Mouse (Mus musculus) thymus, adult 2 months (tissue): ENCODE measurements at regions not wholly inside any gene's neighbourhood (a gene's known extent, or its start where the extent isn't known, plus 50 kb on each side); places are given as distances from the start of the nearest gene placed in this dataset.

Experiments used
- DNase-seq: peaks from one replicate; pipeline ENCODE4 v3.0.0; 2021
- H3K27ac ChIP-seq: fragments of 200-500 bp; 2 replicates; pipeline ENCODE4 v1.5.1; 2012; ENCODE audit warnings: low read length, control low read depth; ENCODE audit not compliant: control insufficient read depth, insufficient read depth
- H3K27me3 ChIP-seq: fragments of 200-500 bp; 2 replicates; pipeline ENCODE4 v1.6.1; 2012; ENCODE audit warnings: mild to moderate bottlenecking, low read length, moderate library complexity, mixed read lengths; ENCODE audit not compliant: control insufficient read depth, insufficient read depth
- H3K36me3 ChIP-seq: fragments of 200-500 bp; 2 replicates; pipeline ENCODE4 v1.6.1; 2012; ENCODE audit warnings: mild to moderate bottlenecking, low read length, moderate library complexity; ENCODE audit not compliant: control insufficient read depth, insufficient read depth
- H3K4me1 ChIP-seq: fragments of 200-500 bp; replicated peaks from 2 replicates; pipeline ENCODE4 v1.6.1; 2012; ENCODE audit warnings: low read length; ENCODE audit not compliant: control insufficient read depth, insufficient read depth
- H3K4me3 ChIP-seq: fragments of 200-500 bp; 2 replicates; pipeline ENCODE4 v1.5.1; 2012; ENCODE audit warnings: mild to moderate bottlenecking, low read length, control low read depth, moderate library complexity; ENCODE audit not compliant: control insufficient read depth, insufficient read depth
- CTCF ChIP-seq: fragments of 200-500 bp; IDR thresholded peaks from 2 replicates; pipeline ENCODE4 v1.5.1; 2012; ENCODE audit warnings: mild to moderate bottlenecking, control low read depth, low read length, moderate library complexity, borderline replicate concordance; ENCODE audit not compliant: control insufficient read depth, poor library complexity, insufficient read depth; ENCODE audit errors: extremely low read depth
- POLR2A ChIP-seq: fragments of 200-500 bp; IDR thresholded peaks from 2 replicates; pipeline ENCODE4 v1.6.1; 2012; ENCODE audit warnings: mild to moderate bottlenecking, low read length, control low read depth, moderate library complexity; ENCODE audit not compliant: control insufficient read depth, poor library complexity, insufficient read depth; ENCODE audit errors: extremely low read depth
- WGBS: fragments of 180-500 bp; shearing (Covaris S2); methylation state at CpG from one replicate; pipeline ENCODE4 v1.1.7; 2018; 5-methylcytosine and 5-hydroxymethylcytosine counted together

DNA sequence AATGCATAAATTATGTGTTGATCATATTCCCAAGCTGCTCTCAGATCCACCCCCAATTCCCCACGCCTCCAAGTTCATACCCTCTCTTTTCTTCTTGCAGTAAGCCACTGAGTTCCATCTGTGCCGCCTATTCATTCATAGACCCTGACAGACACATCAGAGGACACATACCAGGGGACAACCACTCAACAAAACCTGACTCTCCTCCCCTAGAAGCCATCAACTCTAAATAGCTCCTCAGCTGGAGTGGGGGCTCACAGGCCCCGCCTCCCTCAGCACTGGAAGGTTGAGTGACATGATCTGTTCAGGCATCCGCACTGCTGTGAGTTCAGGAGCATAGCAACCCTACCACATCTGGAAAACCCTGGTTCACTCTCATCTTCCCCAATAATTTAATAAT is 90.8 kb downstream of the Rnd3 start:
- DNase-seq: no peak
- 92% methylated on average over 4 of the region's 4 CpGs for WGBS
- no peak overlapping the region for H3K27ac ChIP-seq
- H3K36me3 ChIP-seq: no peaks in the 10 kb centered on the region
- TF ChIP-seq CTCF (no peak), POLR2A (no peak)
- no peaks in the 10 kb centered on the region for H3K4me1 ChIP-seq
- H3K27me3 ChIP-seq: no peaks in the 10 kb centered on the region
- no peak overlapping the region for H3K4me3 ChIP-seq

GRCm38 (mm10) chr2:51056141-51056731 is 92.7 kb downstream of the Rnd3 start:
- H3K36me3 ChIP-seq: no peaks in the 10 kb centered on the region
- WGBS: 65% methylated on average over 8 of the region's 8 CpGs
- DNase-seq: no peak
- no peaks in the 10 kb centered on the region for H3K4me1 ChIP-seq
- no peak overlapping the region for H3K27ac ChIP-seq
- H3K4me3 ChIP-seq: no peak overlapping the region
- H3K27me3 ChIP-seq: no peaks in the 10 kb centered on the region
- no peak for TF ChIP-seq CTCF
- no peak for TF ChIP-seq POLR2A

DNA sequence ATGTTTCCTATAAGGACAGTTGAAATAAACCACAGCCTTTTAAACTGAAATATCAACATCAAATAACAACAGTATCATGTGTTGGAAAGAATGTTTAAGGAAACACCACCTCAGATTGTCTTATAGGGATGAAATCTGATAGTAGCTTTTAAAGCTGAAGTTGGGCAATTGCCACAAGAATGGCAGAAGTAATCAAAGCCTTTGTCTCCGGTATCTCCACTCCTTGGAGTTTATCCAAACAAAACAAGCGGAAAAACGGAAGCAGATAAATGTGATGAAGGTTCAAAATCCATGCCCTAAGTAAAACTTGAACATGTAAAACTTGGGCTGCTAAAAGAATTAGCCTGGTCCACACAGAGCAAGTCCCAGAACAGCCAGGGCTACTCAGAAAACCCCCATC is 93.6 kb downstream of the Rnd3 start:
- Histone ChIP-seq H3K36me3 (no peaks in the 10 kb centered on the region), H3K27me3 (no peaks in the 10 kb centered on the region), H3K27ac (no peak overlapping the region), H3K4me3 (no peak overlapping the region), H3K4me1 (no peaks in the 10 kb centered on the region)
- no peak for TF ChIP-seq CTCF
- no peak for TF ChIP-seq POLR2A
- DNase-seq: no peak
- 95% methylated on average over 3 of the region's 3 CpGs for WGBS

DNA sequence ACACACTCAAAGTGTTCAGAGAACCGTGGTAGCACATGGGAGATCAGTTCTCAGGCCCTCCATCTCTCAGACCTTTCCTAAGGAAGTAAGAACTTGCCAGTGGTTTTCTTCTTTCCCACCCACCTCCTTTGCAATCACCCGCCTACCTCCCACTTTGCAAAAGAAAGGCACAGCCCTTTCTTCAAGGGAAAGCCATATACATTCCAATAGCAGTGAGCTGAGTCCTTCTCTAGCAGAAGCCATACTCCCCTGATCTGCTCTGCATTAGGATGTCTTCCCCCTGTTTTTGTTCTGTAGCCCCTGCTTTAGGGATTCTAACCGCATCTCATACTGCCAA is 99.1 kb downstream of the Rnd3 start:
- no peaks in the 10 kb centered on the region for H3K36me3 ChIP-seq
- H3K27me3 ChIP-seq: no peaks in the 10 kb centered on the region
- H3K27ac ChIP-seq: no peak overlapping the region
- no peak overlapping the region for H3K4me3 ChIP-seq
- TF ChIP-seq POLR2A (no peak), CTCF (no peak)
- H3K4me1 ChIP-seq: no peaks in the 10 kb centered on the region
- no peak for DNase-seq
- WGBS: 76% methylated on average over 3 of the region's 3 CpGs

DNA sequence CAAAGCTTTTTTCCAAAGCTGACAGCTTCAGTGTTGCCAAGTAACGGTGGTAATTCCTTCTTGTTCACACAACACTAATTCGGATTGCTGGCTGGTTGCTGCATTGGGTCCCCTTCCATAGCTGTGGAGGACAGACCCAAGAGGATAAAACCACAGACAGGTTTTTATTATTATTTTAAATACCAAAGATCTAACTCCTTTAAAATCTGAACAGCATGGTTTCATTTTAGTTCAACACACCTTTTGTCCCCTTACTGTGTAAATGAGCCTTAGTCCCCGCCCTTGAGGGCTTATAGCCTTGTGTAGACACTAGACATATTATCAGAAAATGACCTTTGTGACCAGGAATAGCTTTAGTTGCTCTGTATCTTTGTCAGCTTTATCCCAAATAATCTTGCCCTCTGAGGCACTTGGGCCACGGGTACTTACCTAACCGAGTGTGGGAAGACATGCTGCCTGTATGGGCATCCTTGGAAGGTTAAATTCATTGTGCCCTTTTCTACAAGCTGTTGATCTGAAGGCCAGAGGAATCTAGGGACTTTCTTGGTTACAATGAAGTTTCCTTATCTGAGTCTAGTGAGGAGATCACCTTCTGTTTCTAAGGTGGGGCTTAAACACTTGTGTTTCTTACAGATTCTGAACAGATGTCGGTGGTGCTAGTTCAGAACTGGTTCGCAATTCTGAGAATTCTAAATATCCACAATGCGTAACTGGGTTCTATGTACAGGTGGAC is 99.6 kb downstream of the Rnd3 start:
- TF ChIP-seq CTCF (no peak), POLR2A (no peak)
- H3K36me3 ChIP-seq: no peaks in the 10 kb centered on the region
- H3K4me1 ChIP-seq: no peaks in the 10 kb centered on the region
- no peaks in the 10 kb centered on the region for H3K27me3 ChIP-seq
- WGBS: 95% methylated on average over 8 of the region's 8 CpGs
- DNase-seq: no peak
- no peak overlapping the region for H3K27ac ChIP-seq
- no peak overlapping the region for H3K4me3 ChIP-seq

- H3K4me3 ChIP-seq: no peak overlapping the region
- 96% methylated on average over 5 of the region's 5 CpGs for WGBS
- DNase-seq: no peak
- H3K36me3 ChIP-seq: no peaks in the 10 kb centered on the region
- H3K4me1 ChIP-seq: no peaks in the 10 kb centered on the region
- no peaks in the 10 kb centered on the region for H3K27me3 ChIP-seq
- TF ChIP-seq CTCF (no peak), POLR2A (no peak)
- H3K27ac ChIP-seq: no peak overlapping the region
Measured at GRCm38 (mm10) chr2:51047520-51047919, 101.4 kb downstream of the Rnd3 start.

- TF ChIP-seq CTCF (no peak), POLR2A (no peak)
- Histone ChIP-seq H3K27ac (no peak overlapping the region), H3K27me3 (no peaks in the 10 kb centered on the region), H3K36me3 (no peaks in the 10 kb centered on the region), H3K4me1 (no peaks in the 10 kb centered on the region), H3K4me3 (no peak overlapping the region)
- no peak for DNase-seq
- 96% methylated on average over 2 of the region's 2 CpGs for WGBS
Measured at GRCm38 (mm10) chr2:51045626-51046025, 103.3 kb downstream of the Rnd3 start.
